Mouse (Mus musculus) frontal cortex, adult (tissue): Measurements from ENCODE around the gene Sms.

ENCODE experiments used
- ATAC-seq: cut with Nextera tagmentation; 2 replicates; pipeline ENCODE4 v1.9.2; 2017; ENCODE audit warnings: mild to moderate bottlenecking, moderate library complexity, mixed read lengths; ENCODE audit not compliant: low TSS enrichment

Sms gene

DNA sequence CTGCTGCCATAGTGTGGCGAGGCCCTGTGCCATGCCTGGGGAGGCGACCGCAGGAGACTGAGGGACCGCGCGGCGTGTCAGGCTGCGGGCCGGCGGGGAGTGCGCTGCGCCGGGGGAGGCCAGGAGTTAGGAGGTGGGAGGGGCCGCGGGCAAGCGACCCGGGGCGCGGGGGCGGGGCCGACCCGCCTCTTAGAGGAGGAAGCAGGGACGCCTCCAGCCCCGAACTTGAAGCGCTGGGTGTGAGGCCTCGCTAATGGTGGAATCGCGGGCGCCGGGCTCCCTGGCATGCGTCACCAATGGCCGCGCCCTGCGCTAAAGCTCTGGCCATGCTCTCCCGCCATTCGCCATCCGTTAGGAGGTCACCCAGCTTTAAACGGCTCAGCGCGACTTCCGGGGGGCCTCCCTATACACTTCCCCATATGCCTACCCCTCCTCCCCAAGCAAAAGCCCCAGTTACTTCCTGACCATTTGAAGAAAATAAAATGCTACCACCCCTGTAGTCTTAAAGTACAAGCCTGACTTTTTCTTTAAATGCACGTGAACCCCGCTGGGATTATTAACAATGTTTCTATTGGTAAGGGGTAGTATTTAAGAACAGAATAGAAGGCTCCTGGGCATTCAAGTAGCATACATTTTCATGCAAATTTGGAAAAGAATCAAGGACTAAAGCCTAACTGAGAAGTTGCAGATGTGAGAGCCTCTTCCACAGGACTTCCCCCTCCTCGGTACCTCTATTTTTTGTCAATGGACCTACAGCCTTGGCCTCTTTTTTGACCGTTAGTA, at the start of gene Sms:
TSS of gene Sms (minus strand) at position 344 of the 783 bp plus-strand sequence.
- ATAC-seq = peak; percentile 69

- no peak for ATAC-seq
These were observed 14.3 kb upstream of the Sms start for GRCm38 (mm10) chrX:157506400-157506799.

DNA sequence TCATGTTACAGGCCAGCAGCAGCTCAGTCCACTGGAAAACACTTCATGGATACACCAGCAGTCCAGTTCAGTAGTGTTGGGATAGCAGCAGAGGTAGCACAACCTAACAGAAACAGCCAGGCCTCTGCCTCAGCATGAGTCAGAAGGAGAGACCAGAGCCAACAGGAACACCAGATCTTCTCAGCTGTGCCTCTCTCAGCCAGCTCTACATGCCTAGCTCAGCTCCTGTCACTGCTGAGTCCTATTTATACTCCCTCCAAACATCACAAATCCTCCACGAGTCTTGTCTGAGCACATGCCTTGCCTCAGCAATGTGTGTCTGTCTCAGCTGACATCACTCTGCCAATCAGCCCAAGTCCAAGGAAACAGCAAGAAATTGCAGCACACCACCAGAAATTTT, 12.4 kb upstream of the Sms start:
- ATAC-seq = peak; percentile 31; the same call in 1 of the 2 replicates

DNA sequence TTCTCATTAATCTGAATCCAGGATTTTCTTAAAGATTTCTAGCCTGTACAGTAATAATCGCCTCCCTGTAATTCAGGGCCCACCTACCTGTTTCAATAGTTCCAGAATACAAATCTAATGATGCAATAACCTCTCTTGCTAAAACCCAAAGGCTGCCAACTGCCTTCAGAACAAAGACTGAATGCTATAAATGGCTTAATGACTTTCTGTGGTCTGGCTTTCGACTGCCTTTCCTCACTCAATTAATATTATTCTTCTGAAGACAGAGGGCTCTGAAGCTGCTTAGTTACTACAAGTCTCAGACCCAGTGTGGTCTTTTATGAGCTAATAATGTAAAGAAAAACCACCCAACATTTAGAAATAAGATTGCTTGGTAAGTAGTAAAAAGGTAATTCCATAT, 9.8 kb upstream of the Sms start:
- ATAC-seq = no peak

DNA sequence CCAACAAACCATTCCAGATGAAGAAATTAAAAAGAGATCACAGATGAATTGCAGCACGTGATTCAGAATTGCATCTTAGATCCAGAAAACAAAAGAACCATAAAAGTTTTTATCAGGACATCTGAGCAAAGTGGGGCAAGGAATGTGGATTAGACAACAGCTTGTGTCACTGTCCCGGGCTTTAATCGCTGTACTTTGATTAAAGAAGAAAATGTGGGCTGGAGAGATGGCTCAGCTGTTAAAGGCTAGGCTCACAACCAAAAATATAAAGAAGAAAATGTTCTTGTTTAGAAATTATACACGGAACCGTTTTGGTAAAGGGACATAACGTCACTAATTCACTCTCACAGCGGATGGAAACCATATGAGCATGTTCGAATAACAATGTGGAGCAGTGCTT, 7.9 kb upstream of the Sms start:
- no peak for ATAC-seq

- ATAC-seq = no peak
These were observed 1.1 kb upstream of the Sms start for GRCm38 (mm10) chrX:157493159-157493558.

- ATAC-seq = peak; percentile 72
These were observed 747 bp downstream of the Sms start for GRCm38 (mm10) chrX:157491145-157491935.

GRCm38 (mm10) chrX:157490769-157491144, 1.3 kb downstream of the Sms start:
- no peak for ATAC-seq

DNA sequence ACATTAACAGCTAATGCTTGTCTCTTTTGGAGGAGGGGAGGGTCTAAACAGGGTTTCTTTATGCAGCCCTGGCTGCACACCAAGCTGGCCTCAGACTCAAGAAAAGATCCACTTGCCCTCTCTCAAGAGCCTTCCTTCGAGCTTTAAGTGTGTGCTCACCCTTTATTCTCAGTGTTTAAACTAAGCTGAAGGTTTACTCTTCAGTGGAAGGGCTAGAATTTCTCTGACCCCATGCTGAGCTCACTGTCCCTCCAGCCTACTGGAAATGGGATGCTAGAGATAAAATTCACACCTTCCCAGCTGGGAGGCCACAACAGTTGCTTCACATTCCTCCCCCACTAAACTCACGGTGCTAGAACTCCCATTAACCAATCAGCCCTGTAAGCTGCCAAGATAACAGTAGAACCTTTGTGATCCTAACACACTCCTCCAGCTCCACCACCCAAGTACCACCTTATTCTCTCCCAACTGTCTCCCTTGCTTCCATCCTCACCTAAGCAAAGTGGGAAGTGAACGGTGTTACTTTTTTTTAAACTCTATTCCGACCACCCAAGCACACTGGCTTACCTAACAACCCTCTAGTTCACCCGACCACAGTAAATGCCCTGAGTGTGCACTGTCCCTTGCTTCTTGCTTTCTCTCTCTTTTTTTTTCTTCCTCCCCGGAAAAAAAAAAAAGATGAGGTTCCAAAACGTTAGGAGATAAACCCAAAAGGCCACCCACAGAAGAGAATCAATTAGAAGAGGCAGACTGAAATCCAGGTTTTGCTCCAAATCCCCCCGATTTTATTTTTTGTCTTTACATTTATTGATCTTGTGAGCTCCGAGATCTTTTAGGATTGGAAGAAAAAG, 2.0 kb downstream of the Sms start:
- no peak for ATAC-seq

DNA sequence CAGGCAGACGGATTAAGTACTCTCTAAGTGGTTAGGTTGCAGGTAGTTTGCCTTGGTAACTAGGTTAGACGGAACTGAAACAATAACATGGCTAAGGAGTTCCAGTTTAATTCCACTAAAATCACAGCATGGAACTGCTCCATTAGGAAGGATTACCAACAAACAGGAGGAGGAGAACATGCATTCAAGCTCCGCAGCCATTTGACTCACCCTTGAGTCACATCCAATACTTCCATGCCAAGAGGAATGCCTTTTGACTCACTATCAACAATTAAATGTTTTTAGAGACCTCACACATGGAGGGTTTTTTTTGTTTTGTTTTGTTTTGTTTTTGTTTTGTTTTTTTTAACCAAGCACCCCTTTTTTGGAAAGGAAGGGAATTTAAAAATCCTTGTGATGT, 3.3 kb downstream of the Sms start:
- no peak for ATAC-seq

DNA sequence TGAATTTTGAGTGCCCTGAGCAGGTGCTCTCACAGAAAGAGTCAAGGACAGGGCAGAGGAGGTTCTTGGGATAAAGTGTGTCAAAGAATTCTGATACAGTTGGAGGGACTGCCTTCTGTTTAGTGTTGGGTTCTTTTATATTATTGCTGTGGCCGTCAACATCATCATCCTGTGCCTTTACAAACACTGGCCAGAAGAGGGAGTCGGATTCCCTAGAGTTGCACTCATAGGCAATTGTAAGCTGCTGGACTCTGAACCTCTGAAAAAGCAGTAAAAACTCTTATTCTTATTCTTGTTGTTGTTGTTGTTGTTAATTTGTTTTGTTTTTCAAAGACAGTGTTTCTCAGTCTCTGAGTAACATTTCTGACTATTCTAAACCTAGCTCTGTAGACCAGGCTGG, 5.3 kb downstream of the Sms start:
- peak; percentile 51; the same call in 1 of the 2 replicates for ATAC-seq

GRCm38 (mm10) chrX:157482842-157483241, 9.2 kb downstream of the Sms start:
- no peak for ATAC-seq

DNA sequence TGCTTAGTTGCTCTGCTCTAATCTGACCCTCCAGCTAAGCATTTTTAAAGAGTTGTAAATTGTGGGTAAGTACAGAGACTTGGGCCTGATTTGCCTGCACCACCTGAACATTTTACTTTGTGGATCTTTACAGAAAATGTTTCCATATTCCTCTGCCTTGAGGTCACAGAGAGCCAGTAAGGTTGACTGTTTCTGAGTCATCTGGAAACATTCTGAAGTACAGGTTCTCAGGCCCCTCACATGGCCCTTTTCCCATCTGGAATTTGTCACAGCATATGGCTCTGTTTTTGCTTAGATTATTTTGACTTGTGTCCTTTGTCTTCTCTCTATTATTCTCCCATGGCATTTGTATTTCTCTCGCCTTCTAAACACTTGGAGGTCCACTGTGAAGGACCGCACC, 10.2 kb downstream of the Sms start:
- ATAC-seq = no peak

DNA sequence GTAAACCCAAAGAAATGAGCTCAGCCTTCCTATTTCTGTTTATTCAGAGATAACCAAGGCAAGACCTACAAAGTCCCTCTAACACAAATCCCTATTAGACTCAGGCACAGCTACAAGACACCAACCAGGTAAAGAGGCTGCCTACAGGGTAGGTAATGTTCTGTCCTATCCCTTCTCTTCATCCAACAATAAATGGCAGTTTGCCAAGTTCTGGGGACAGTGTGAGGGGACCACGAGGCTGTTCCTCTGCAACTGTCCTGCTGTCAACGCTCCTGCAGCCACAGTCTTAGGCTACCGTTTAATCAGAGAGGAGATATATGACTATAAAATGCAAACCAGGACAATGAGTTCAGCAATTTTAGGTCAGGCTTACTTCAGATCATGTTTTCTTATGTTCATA, 14.8 kb downstream of the Sms start:
- no peak for ATAC-seq

- no peak for ATAC-seq
These were observed 15.8 kb downstream of the Sms start for GRCm38 (mm10) chrX:157476153-157476810.

DNA sequence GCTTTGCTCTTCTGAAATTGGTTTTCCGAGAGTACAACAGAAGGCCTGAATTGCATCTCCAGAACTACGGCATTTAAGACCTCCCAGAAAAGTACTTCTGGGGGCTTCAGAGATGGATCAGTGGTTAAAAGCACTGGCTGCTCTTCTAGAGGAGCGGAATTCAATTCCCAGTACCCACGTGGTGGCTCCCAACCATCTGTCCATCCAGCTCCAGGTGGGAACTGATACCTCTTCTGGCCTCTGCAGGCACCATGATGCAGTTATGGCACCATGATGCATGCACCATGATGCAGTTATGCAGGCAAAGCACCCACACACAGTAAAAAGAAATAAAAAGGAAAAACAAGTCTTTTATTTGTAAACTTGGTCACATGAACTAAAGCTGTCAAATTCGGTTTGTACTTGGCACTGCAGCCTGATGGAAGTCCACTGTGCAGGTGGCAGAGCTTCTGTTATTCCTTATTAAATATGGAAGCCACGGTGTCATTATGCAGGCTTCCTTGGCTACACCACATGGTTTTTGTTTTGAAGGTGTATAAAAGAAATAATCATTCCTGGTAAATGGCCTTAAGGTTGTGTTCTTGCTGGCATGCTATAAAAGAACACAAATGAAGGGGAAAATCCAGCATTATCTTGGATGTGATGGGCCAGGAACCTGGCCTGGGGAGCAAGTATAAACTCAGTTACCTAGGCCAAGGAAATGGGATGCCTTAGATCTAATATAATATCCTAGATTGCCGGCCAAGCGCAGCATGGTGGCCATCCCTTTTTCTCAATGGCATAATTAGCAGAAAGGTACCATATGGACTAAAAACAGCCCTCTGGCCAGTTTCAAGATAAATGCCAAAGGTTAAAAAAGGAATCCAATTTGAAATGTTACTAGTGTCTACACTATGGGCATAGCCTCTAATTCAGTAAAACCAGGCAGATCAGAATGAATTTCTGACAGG, 20.1 kb downstream of the Sms start:
- ATAC-seq = no peak

DNA sequence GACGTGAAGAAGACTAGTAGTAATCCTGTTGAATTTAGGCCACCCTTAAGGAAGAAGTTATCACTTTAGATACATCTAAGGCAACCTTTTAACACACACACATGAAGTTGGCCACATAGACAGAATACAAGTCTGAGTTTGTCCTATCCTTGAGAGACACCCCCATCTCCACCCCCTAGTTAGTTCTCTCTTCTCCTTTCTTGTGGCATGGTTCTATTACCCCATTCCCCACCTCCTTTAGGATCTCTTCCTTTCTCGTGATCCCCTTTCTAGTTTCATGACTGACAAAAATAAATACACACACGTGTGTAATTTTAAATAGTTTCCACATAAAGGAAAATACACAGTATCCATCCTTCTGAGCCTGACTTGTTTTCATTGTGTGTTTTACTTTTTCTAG, 23.3 kb downstream of the Sms start:
- ATAC-seq = no peak

GRCm38 (mm10) chrX:157468055-157468454, 24.0 kb downstream of the Sms start:
- ATAC-seq = no peak

- ATAC-seq = no peak
These were observed 26.1 kb downstream of the Sms start for GRCm38 (mm10) chrX:157465949-157466348.

DNA sequence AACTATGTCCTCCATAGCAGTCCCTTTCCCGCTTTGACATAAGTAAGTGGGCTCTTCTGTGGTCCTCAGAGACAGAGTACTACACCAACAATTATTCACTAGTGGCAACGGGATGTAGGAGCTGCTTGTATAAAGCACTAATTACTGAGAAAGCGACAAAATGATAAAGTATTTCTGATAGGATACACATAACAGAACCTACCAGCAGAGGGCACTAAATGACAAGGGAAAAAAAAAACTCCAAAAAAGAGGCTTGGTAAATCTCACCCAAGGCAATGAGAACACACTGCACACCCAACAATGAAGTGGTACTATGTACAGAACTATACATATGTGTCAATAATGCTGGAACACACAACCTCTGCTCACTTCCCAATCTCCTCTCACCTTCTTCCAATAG, 29.4 kb downstream of the Sms start:
- ATAC-seq = peak; percentile 62

- ATAC-seq = no peak
These were observed 37.7 kb downstream of the Sms start for GRCm38 (mm10) chrX:157454430-157454829.
